Mouse (Mus musculus) thymus, postnatal 4 days (tissue): ENCODE results near the gene Wdr83.
A peak's percentile ranks its signal among the peaks of the same experiment; 100 is the strongest.

Source experiments
- DNase-seq: peaks from one replicate; pipeline ENCODE4 v3.0.0; 2021

The Wdr83 gene

GRCm38 (mm10) chr8:85032622-85033311 is 48.3 kb downstream of the Wdr83 start:
- DNase-seq = no peak

GRCm38 (mm10) chr8:85029271-85029670 is 51.8 kb downstream of the Wdr83 start:
- DNase-seq = no peak

GRCm38 (mm10) chr8:85027922-85028321 is 53.2 kb downstream of the Wdr83 start:
- no peak for DNase-seq

- DNase-seq = peak; percentile 42
Observed at GRCm38 (mm10) chr8:85027516-85027855, 53.6 kb downstream of the Wdr83 start.

GRCm38 (mm10) chr8:85026670-85027515 is 54.2 kb downstream of the Wdr83 start, which contains the start of gene Trir:
Gene Trir (plus strand): TSS chr8:85026823.
- peak; percentile 95 for DNase-seq

GRCm38 (mm10) chr8:85025098-85025932 is 55.8 kb downstream of the Wdr83 start, which contains the start of gene Asna1:
Gene Asna1 (minus strand): TSS chr8:85025281.
- peak; percentile 86 for DNase-seq
